8 mouse cellular contexts compared by ENCODE assay signal in the genomic region with DNA sequence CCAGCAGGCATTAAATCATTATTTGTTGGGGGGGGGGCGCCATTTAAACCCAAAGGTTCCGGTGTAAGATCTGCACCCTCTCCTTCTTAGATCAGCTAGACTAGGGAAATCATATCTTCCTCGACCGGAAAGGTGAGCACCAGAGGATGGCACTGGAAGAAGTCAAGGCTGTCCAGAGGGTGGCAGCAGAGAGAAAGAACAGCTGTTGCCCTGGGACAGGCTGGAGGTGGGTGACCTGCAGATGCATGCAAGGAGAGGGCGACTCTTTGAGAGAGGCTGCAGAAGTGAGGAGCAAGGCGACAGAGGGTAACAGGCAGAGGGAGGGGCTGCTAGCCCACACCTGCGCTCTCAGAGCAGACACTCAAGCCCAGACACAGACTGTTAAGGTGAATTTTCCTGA. TPM values are rescaled to one million over a fixed set of nuclear protein-coding genes. Genes with fewer than 3 reads are reported as not detected.
DNase-seq lines count a peak whose midpoint lies in the region; ATAC-seq and TF ChIP-seq lines count a peak whose summit lies in the region.

No protein-coding gene starts in this region.

- H3K36me3 ChIP-seq in neural tube, embryonic 14.5 days (ENCODE audit: control insufficient read depth, insufficient read depth, low read length), result no peaks in the 10 kb centered on the region
- H3K36me3 ChIP-seq in thymus, adult 2 months (ENCODE audit: control insufficient read depth, insufficient read depth, low read length), result no peaks in the 10 kb centered on the region

- no peaks in the 10 kb centered on the region for H3K9me3 ChIP-seq in neural tube, embryonic 14.5 days (ENCODE audit: control insufficient read depth, low read length)

- no peak overlapping the region for H3K4me2 ChIP-seq in neural tube, embryonic 14.5 days (ENCODE audit: low read depth, low read length)

- H3K27ac ChIP-seq in neural tube, embryonic 14.5 days (ENCODE audit: low read depth, low read length), result no peak overlapping the region
- no peak overlapping the region for H3K27ac ChIP-seq in thymus, adult 2 months (ENCODE audit: control insufficient read depth, insufficient read depth, low read length)

- peak; percentile 65; the same call in 1 of the 2 replicates for ATAC-seq in neural tube, embryonic 14.5 days (ENCODE audit: low read depth)

- H3K9ac ChIP-seq in neural tube, embryonic 14.5 days (replicated peaks; ENCODE audit: low read depth, low read length), result no peak overlapping the region

- peaks cover 3% of the 10 kb centered on the region for H3K4me1 ChIP-seq in neural tube, embryonic 14.5 days (ENCODE audit: control insufficient read depth, insufficient read depth, low read length)
- H3K4me1 ChIP-seq in thymus, adult 2 months (replicated peaks; ENCODE audit: control insufficient read depth, insufficient read depth, low read length), result peaks cover 24% of the 10 kb centered on the region

- DNase-seq in left cerebral cortex, adult 18-20 months (ENCODE audit: low spot score in 2 of 2), result peak; percentile 46 to 54
- no peak for DNase-seq in left cerebral cortex, adult 11 months (ENCODE audit: low spot score)
- peak; percentile 71 for DNase-seq in cerebellum, adult 9-10 months
- peak; percentile 48 for DNase-seq in gastrocnemius, postnatal 10 days
- DNase-seq in kidney, adult 18-20 months, result peak; percentile 73
- peak; percentile 56 to 70 for DNase-seq in lung, adult 18-20 months
- peak; percentile 91 for DNase-seq in thymus, adult 2 months

- no peak overlapping the region for H3K4me3 ChIP-seq in neural tube, embryonic 14.5 days (ENCODE audit: low read depth, low read length)
- H3K4me3 ChIP-seq in thymus, adult 2 months (ENCODE audit: control insufficient read depth, insufficient read depth, low read length), result no peak overlapping the region

- H3K27me3 ChIP-seq in neural tube, embryonic 14.5 days (ENCODE audit: control insufficient read depth, insufficient read depth, low read length), result no peaks in the 10 kb centered on the region; the same call in 1 of the 2 replicates
- H3K27me3 ChIP-seq in thymus, adult 2 months (ENCODE audit: control insufficient read depth, insufficient read depth, low read length), result no peaks in the 10 kb centered on the region

- 12% methylated on average over 7 of the region's 7 CpGs for WGBS in neural tube, embryonic 14.5 days
- 9% methylated on average over 7 of the region's 7 CpGs for WGBS in thymus, adult 2 months

- TF ChIP-seq POLR2A in thymus, adult 2 months (IDR thresholded peaks at IDR 0.05; ENCODE audit: control insufficient read depth, extremely low read depth, insufficient read depth, low read length, poor library complexity), result no peak

- TF ChIP-seq CTCF in thymus, adult 2 months (IDR thresholded peaks at IDR 0.05; ENCODE audit: borderline replicate concordance, control insufficient read depth, extremely low read depth, insufficient read depth, low read length, poor library complexity), result peak; percentile 70; the same call in 1 of the 2 replicates

RNA-seq across cellular contexts. Expression of gene Spon1, which starts 8.2 kb away (rescaled TPM):
- total RNA-seq in left cerebral cortex, adult 18-20 months (2021), result 10 to 100 TPM; 32.7 to 40.2 TPM
- 1 to 10 TPM; 5.1 to 5.6 TPM for total RNA-seq in gastrocnemius, postnatal 10 days (2021)
- 81.7 and 95.0 TPM in 2 replicates for polyA plus RNA-seq in neural tube, embryonic 14.5 days (2014; fragmentation: Nextera tagmentation; extraction: Ambion mirVana)
- polyA plus RNA-seq in thymus, adult 2 months (2012; rRNA removed), result 2.8 and 3.3 TPM in 2 replicates

Comparison
In these comparisons a context has a peak if more than half of its experiments do, and no peak if none do; other contexts are left out.
1. RNA of gene Spon1, which starts 8.2 kb away (total RNA-seq): 32.7 to 40.2 TPM in left cerebral cortex, adult 18-20 months; 5.1 to 5.6 TPM in gastrocnemius, postnatal 10 days; every median in the first group is over 4 times any median in the second.